Mouse (Mus musculus): Measurements from ENCODE around the gene Clcf1.

DNA sequence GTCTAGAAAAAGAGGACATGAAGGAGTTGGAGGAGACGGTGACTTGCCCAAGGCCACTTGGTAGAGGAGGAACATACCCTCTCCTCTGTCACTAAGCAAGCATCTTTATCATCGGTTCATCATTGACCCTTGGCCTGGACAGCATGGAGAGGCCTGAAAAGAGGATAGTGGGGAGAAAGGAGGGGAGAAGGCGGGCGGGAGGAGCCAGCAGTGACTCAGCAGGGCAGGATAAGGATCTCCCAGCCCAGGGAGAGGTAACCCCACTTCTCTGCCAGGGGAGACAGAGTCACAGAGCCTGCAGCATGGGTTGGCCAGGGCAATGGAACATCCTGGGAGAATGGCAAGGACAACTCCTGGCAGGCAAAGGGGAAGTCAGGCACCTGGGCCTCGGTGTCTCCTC, 5.5 kb upstream of the Clcf1 start:
- TF ChIP-seq CTCF (conservative IDR thresholded peaks at IDR 0.05; ENCODE audit: low read length) (no peak), POU5F1 (IDR thresholded peaks at IDR 0.05; ENCODE audit: borderline replicate concordance, low read length) (no peak)
